Mouse (Mus musculus) E14TG2a.4 (cell line): ENCODE measurements at regions not wholly inside any gene's neighbourhood (a gene's known extent, or its start where the extent isn't known, plus 50 kb on each side); places are given as distances from the start of the nearest gene placed in this dataset.

Experiments used
- CTCF ChIP-seq: conservative IDR thresholded peaks from 2 replicates; pipeline ENCODE4 v1.5.1; 2014; ENCODE audit warnings: low read length
- NANOG ChIP-seq: IDR thresholded peaks from 2 replicates; pipeline ENCODE4 v1.6.1; 2014; ENCODE audit warnings: borderline replicate concordance, low read length, mixed read lengths
- POU5F1 ChIP-seq: IDR thresholded peaks from 2 replicates; pipeline ENCODE4 v1.6.1; 2014; ENCODE audit warnings: low read length, borderline replicate concordance

GRCm38 (mm10) chr16:55623422-55623821 is 215.3 kb downstream of the Nfkbiz start:
- TF ChIP-seq CTCF, result no peak
- no peak for TF ChIP-seq POU5F1
- no peak for TF ChIP-seq NANOG
